Mouse (Mus musculus) v-Abl transformed pro-B cells (cell line): Measurements from ENCODE around the gene Rbpj.

Source experiments
- in situ Hi-C, 2 experiments: fragments of 400-800 bp; cut with MboI; formaldehyde crosslinking; loops; one replicate each; pipeline ENCODE4 v1.15.1; 2025; ENCODE audit not compliant: unreplicated experiment in 2 of 2

Gene Rbpj

DNA sequence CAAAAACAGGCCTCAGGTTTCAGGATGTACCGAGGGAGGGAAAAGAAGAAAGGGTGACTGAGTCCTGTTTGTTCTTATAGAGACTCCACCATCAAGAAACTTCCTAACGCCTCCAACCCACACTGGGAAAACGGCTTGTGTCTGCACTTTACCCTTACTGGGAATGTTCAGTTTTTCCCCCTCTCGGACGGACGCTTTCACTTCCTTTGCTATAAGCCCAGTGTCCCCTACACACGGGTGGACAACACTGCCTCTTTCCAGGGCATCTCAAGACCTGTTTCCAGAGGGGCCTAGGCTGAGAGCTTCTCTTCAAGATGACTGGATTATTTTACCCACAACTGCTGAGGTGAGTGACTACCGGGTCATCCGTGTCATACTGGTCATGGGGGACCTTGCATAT, at the start of gene Rbpj:
Gene Rbpj (plus strand): TSS at position 270 of the 400 bp plus-strand sequence.
- in situ Hi-C loops: no loop called here

DNA sequence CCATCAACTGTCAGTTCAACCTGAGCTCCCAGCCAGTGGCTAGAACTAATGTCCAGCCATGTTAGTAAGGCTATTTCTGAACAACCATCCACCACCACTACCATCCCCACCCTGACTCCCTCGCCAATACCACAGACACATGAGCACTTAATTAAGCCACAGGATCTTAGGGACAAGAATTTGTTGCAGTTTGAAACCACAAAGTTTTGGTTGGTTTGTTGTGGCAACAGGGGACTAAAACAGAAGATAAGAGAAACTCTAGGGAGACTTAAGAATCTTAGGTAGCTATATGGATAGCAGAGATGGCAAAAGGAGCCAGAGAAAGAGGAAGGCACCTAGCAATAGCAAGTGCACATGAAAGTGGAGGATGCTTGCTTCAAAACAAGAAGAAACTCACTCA, 45.2 kb upstream of the Rbpj start:
- in situ Hi-C loops: no loop called here

DNA sequence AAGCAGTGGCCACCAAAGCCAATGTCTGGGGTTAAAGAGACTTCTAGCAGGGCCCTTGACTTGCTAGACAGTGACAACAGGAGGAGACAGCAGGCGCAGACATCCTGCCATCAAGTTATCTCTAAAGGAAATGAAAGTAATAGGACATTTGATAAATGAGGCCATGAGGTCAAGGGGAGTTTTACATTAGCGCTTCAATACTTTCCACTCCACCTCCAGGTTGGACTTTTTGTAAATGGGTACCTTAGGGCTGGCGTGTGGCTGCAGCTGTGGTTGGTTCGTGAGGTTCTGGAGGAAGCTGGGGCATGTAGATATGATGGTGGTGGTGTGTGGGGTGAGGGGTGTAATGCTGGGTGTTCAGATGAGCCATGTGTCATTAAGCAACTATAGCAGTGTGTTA, 44.7 kb upstream of the Rbpj start:
- in situ Hi-C loops: no loop called here

DNA sequence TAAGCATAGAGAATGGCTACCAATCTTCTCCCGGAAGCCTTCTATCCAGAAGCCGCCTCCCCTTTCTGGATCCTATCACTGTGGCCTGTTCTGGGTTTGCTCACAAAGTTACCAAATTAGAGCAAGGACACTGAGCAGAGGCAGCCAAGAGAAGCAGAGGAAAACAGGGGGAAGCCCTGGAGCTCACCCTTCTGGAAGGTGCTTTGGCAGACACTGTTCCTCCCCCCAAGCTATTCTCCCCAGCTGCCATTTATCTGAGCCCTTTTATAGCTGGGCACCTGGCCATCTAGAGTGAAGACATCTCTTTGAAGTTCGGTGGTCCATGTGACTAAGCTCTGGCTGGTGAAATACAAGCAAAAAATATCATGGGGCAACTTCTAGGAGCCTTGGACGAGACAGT, 38.5 kb upstream of the Rbpj start:
- in situ Hi-C loops: no loop called here

DNA sequence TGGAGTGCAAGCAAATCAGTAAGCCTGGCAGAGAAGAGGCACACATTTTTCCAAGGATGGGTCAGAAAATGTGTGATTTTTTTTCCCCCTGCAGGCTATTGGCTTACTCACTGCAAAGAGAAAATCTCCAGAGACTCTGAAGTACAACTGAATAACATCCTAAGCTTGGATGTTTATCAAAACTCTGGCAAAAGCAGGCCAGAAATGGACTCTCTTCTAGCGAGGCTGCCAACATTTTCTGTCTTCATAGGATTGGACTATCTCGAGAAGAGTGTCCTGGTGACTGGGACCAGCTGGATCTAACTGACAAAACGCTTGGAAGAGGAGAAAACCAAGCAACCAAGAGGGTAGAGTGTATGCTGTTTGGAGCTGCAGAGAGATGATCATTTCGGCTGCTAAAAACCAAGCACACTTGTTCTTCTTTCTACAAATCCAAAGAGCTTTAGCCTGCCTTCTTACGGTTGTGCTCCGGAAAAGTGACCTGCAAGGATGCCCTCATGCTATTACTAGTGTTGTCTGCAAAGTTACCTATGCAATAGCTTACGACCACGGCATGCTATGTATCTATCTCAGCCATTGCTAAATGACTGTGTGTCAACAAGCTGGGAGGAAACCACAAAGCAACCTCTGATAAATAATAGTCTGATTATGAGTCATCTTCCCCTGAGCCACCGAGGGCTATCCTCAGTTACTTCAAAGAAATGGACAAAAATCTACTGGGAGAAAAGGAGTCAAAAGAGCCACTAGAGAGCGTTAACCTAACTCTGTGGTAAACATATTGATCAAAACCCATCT, 36.1 kb upstream of the Rbpj start:
- in situ Hi-C loops: no loop called here

DNA sequence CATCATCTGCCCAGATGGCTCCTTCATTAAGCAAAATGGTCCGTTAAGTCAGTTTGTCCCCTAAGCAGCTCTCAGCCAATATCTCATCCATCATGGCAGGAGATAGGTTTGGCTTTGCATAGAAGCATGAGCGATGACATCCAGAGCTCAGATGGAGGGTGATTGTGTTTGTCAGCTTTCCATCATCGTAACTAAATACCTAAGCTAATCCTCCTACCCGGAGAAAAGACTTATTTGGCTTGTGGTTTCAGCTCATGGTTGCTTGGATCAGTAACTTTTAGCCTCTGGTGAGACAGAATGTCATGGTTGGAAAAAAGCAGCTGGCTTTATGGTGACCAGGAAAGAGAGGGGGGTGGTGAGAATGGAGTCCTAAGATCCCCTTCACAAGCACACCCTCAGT, 33.5 kb upstream of the Rbpj start:
- in situ Hi-C loops: no loop called here

DNA sequence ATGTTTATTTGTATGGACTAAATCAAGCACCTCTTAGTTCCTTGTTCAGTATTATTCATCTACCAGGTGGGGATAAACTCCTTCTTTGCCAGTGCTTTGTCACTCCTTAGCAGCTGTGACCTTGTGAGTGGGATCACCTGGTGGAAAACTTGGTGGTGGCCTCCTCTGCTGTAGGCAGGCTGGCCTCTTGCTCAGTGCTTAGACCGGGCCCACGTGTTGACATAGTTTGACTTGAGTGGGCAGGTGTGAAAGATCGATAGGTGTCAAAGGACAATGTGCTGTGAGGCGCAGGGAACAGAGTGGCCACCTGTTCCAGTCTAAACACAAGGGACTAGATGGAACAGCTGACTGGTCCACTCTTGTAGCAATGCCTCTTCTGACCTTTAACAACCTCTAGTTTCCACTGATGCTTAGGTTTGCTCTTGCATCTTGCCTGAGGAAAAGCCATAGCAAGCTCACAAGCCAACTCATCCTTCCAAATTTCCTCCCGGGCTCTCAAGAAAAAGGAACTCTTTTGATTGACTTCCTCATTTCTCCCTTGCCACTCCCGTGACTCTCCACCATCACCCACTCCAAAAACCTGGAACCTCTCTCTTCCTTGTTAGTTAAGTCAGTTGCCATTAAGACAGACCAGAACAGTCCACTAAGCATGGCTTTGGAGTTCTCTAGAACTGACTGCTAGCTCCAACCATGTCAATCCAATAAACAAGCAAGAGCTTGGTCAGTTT, 28.9 kb upstream of the Rbpj start:
- in situ Hi-C loops: no loop called here

DNA sequence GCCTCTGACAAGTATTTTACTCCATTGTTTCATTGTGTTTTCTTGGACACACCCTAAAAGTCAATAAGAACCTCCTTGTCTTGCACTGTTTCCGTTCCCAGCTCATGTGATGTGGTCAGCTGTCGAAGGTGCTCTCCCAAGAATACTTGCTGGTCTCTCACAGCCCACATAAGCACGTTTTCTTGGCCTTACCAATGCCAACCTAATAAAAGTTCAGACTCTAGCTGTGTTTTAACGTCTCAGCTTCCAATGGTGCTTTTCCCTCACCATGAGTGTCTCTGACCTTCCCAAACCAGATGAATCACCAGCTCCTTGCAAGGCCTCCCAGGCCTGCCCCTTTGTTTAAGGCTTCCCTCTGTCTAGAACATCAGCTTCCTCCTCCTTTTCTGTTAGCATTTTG, 28.2 kb upstream of the Rbpj start:
- in situ Hi-C loops: no loop called here

DNA sequence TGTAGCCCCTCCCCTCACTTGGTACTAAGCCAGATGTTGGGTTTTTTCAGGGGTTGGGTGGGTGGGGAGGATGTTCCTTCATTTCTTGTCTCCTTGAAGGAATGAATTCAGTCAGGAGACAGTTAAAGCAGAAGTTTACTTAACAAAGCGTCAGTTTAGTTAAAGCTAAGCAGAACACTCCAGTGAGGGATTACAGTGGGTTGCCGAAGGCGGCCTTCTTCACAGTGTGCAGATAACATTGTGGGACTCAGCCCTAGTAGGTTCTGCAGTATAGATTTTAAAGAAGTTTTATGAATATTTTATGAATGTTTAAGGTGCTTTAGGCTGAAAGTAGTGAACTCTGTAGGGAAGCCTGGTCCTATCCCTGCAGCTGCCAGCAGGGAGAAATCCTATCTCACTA, 27.7 kb upstream of the Rbpj start:
- in situ Hi-C loops: no loop called here

DNA sequence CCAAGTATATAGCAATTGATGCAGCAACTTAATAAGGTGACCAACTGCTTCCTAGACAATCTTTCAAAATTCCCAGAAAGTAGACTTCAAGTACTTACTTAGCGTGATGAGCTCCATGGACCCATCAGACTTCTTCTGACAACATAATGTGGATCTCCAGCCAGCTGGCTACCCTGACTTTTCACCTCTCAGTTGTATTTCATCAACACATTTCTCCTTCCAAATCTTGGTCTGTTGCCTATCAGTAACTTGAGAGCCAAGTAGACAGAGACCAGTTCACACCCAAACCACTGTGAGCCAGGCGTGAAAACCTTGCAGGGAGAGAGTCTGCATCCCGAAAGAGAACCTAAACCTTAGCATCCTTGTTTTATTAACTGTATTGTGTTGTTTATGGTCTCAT, 26.3 kb upstream of the Rbpj start:
- in situ Hi-C loops: no loop called here

DNA sequence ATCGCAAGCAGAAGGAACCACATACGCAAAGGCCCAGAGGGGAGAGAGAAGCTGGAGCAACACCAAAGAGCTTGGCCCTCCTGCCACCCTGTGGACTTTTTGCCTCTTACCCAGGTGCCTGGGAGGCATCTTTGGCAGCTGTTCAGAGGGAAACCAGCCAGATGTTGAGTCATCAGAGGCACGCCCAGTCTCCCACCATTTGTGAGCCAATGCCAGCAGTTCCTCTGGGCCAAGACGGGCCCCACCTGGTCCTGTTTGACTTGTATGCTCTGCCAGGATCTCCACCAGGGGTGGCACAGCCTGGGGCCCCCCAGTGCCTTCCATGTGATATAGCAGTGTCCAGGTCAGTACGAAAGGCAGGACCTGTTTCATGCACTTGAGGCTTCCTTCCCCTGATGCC, 21.9 kb upstream of the Rbpj start:
- in situ Hi-C loops: no loop called here

DNA sequence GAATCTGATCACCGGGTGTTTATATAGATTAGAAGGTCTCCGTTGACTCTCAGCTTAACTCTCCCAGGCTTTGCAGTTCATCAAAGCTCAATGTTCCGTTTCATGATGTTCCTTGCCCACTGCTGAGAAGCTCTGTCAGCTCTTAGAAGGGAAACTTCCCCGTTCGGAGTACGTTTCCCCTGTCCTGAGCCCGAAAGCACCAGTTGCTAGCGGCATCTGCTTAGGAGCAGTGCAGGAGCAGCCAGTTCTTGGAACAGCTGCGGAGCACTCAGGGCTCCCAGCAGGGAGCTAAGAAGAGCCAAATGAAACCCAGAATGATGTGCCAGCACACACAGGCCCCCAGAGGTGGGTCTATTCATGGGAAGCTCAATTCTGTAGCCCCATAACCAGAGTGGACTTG, 15.0 kb upstream of the Rbpj start:
- in situ Hi-C loops: no loop called here

DNA sequence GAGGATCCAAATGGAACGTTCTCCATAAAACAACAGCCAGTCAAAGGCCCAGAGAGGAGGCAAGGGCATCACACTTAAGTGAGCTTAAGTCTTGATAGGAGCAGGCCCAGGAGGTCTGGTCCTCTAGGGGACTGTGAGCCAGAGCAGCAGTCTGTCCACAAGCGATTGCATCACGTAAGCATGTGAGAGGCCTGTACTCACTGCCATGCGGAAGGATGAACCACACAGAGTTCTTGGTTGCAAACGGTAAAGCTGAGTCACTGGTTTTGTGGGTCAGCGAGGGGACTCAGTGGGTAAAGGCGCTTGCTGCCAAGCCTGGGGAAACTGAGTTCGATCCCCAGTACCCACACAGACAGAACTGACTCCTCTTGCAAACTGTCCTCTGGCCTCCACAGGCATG, 14.1 kb upstream of the Rbpj start:
- in situ Hi-C loops: no loop called here

DNA sequence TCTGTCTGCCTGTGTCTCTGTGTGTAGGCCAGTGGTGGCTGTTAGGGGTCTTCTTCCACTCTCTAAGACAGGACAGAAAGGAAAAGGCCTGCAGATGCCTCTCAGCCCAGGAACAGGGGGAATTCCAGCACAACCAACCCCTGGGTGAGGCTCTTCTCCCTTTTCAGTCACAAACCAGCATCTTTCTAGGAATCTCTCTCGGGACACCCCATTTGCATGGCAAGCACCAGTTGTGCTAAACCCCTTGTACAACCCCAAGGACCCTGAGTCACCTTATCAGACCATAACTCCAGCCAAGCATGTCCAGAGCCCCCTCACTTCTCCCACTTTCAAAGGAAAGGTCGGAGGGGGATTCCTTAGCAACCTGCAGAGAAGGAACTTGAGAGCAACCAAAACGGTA, 13.0 kb upstream of the Rbpj start:
- in situ Hi-C loops: no loop called here

DNA sequence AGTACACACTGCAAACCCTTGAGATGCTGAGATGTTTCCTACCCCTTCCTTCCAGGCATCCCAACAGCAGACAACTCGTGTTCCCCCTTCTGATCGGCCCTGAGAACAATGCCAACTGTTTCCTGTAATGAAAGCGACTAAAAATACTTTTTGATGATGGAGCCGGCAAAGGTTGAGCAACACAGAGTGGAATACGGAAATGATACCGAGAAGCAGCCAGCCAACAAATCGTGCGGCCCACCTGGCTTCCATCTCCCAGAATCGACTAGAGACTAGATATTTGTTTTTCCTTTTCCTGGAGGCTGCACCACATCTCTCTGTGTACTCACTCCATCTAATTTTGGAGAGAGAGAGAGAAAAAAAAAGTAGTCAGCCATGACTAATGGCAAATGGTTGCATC, 11.2 kb upstream of the Rbpj start:
- in situ Hi-C loops: no loop called here

DNA sequence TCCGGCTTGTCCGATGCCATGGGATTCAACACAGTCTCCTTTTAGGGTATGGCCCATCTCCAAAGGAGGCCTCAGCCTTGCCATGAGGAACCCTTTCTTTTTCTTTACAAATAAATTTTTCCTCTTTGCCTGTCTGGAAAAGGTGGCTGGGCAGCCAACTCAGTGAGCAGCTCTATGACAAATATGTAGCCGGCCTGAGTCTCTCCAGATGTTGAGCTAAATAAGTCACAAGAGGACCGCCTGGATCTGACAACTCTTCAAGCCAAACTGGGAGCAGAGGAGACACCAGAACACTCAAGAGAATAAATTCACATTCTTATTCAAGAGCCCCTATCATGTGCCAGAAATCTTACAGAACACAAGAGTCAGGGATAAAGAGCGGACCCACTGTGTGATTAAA, 10.5 kb upstream of the Rbpj start:
- in situ Hi-C loops: no loop called here

DNA sequence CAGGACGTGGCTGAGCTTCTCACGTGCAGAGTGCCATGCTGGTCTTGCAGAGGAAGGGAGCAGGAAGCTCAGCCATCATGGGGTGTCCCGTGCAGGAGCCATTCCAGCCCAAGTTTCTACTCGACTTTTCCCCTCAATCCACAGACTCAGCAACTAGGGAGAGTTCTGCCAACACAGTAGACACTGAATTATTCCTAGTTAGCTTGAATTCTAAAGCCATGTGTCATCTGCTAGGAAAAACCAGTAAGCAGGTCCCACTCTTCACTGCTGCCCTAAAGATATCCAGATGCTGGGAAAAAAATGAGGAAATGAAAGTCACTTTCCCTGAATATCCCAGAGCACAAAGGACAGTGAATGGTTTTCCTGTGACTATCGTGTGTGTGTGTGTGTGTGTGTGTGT, 5.8 kb upstream of the Rbpj start:
- in situ Hi-C loops: no loop called here

DNA sequence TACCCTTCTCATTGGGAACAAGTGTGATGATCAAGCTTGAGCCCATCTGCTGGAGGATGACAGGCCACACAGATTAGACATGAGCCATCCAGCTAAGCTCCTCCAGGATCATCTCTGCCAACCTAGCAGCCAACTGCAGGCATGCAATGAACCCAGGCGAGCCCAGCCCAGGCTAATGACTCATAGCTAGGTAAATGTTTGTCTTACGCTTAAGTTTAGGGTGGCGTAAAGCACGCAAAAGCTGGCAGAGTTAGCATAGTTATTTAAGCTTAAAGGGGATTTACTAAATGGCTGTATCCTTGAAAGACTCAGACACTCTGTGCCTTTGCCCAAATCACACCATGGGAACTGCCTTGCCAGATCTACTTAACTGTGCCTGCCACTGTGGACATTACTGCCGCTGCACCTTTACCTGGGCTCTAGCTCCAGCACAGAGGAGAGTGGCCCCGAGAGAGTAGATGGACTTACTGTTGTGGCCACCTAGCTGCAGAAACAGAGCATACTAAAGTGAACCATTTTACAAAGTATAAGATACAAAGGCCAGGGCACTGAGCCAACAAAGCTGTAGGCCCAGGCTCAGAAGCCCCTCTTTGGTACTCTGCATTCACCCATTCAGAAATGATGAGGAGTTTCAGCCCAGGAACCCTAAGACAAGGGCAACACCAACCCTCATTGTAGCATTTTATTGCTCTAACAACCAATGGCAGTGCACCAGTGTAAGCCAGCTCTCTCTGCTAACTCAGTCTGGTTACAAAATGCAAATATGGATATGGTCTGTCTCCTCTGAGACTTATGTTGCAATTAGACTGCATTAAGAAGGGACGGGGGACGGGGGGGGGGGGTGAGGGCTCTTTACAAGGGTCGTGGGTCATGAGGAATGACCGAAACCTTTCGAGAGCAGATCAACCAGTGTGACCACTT, 2.6 kb upstream of the Rbpj start:
- in situ Hi-C loops: no loop called here

DNA sequence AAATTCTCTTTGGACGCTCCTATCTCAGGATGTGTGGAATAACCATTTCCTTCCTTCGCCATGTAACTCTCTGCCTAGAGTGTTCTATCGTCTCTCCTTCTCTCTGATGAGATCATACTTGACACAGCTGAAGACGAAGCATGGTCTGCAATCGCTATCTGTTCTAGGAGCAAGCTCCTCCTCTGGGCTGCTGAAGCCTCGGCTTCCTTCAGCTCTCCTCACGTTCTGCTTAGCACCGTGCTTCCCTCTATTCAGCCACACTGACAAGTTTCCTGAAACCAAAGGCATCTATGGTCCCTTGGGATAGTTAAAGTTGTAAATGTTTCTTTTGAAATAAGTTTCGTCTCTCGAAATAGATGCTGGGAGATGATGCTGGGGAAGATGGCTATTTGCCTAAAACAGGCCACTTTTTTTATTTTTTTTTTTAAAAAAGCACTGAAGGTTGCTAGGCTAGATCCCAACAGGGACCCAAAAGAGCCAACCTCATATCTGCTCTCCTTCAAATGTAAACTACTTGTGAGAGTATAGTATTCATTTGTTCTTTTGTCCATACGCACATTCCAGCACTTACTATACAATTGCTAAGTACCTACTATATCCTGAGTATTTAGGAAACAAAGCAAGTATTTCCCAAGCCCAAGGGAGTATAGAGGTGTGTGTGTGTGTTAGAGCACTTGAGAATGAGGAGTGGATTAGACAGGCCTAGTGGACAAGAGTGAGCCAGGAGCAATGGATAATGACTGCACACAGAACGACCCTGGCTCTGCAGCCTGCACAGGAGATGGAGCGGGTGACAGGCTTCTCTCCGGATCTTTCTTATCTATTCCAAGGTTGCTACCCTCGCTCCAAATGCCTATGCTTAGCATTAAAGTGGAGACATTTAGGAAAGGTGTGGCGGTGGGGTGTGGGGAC, 726 bp downstream of the Rbpj start:
- in situ Hi-C loops: no loop called here

DNA sequence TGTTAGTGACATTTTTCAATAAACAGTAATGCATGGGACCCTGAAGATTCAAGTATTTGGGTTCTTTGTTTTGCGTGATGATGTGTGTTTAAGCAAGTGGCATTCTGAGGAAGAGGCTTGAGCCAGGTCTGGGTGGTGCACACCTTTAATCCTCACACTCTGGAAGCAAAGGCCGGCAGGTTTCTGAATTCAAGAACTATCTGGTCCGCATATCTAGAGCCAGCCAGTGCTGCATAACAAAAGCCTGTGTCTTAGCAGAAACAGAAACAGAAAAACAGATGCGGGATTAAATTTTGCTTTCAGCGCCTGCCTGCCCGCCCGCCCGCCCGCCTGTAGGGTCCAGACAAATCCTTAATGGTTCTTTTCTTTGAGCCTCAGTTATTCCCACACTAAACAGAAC, 1.6 kb downstream of the Rbpj start:
- in situ Hi-C loops: no loop called here
